Mouse (Mus musculus) urinary bladder, postnatal 25 days (tissue): ENCODE data around the gene Fgf2.

Experiments
- DNase-seq: peaks from one replicate; pipeline ENCODE4 v3.0.0; 2022; ENCODE audit warnings: low spot score

Gene Fgf2

DNA sequence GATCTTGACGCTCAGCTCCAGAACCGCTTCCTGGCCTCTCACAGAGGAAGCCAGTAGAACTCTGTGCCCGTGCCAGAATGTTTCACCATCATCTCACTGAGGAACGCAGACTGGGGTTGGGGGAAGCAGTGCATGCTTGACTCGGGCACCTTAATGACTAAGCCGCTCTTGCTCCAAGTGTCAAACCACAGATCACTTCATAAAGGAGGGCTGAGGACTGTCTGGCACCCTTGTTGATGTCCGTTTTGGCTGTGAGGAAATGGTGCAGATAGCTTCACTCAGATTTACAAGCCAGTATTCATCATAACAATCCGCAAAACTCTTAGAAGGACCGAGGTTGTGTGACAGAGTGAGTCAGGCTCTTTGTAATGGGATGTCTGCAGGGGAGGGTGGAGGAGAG is 12.6 kb downstream of the Fgf2 start:
- no peak for DNase-seq

DNA sequence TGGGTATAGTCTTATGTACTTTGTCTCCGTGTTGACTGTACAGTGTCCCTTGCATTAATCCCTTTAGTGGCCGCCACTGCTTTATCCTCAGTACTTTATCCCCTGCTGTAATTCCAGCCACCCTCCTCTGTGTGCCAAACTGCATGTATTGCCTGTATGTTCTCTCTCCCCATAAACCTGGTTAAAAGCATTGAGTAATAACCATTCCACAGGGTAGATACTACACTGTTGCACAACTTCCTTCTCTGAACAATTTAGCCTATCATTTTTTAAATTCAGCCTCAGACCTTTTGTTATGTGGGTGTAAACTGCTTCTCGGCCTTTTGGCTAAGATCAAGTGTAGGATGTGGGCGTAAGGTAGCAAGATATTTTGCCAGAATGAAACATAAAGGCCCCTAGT is 17.0 kb downstream of the Fgf2 start:
- no peak for DNase-seq

DNA sequence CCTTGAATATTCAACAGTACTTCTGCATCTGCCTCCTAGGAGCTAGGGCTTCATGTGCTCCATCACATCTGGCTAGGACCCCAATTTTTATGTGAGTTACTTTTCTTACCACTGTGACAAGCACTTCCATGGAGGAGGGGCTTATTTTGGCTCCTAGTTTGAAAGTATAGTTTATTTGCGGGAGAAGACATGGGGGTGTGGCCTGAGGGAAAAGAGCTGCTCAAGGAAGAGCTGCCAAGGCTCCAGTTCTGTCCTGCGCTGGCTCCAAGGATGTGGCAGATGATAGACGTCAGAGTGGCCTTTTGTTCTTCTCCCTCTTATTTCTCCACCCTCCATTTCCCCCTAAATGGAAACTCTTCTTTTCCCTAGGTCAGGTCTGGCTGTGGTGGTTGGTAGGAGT is 17.8 kb downstream of the Fgf2 start:
- DNase-seq: no peak

DNA sequence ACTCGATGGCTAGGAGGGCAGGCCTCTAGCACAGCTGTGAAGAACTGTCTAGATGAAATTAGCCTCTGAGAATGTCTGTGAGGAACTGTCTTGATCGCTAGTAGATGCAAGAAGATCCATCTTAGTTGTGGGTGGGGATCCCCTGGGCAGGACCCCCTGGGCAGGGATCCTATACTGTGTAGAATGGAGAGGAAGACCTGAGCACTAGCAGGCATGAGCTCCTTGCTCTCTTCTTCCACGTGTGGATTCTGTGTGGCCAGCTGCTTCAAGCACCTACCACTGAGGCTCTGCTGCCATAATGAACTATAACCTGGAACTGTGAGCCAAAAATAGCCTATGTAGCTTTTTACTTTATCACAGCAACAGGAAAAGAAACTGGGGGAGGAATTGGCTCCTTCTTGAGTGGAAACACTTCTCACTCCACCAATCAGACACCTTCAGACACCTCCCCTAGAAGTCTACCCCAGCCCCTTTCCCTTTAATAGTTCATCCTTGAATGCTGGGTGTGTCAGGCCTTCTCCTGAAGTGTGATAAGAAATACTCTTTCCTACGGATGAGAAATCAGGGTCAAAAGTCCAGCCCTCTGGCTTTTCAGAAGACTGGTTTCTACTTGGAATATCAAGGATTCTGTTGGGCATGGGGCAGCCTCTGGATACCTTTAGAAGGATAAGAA is 18.4 kb downstream of the Fgf2 start:
- DNase-seq: no peak

DNA sequence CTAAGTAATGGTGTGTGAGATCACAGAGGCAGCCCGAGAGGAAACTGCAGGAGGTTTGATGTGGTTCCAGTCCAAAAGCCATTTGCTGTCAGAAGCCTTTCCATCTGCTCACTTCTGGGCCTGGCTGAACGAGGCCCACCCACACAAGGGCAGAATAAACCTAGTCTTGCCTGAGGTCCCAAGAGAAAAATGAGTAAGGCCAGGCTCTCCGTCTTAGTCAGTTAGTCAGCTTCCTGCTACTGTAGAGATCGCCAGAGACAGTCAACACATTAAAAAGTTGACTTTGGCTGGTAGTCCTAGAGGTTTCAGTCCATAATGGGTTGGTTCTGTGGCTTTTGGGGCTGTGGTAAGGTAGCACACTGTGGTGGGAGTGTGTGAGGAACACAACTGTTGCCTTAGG is 22.3 kb downstream of the Fgf2 start:
- no peak for DNase-seq

DNA sequence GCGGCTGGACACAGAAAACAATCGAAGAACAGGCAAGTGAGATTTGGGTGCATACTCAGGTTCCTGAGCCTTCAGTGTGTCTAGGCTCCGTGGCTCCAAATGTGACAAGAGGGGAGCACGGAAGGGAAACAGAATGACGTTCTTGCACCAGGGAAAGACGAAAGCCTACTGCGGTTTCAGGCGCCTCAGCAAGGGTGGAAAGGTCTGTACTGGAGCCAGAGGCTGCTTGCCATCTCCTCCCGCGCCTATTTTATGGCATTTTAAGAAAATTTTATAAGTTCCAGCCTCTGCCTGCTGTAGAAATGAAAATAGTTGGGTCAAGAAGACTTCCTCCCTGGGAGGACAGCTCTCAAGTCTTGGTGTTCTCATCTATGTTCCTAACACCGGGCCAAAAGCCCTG is 25.6 kb downstream of the Fgf2 start:
- no peak for DNase-seq

DNA sequence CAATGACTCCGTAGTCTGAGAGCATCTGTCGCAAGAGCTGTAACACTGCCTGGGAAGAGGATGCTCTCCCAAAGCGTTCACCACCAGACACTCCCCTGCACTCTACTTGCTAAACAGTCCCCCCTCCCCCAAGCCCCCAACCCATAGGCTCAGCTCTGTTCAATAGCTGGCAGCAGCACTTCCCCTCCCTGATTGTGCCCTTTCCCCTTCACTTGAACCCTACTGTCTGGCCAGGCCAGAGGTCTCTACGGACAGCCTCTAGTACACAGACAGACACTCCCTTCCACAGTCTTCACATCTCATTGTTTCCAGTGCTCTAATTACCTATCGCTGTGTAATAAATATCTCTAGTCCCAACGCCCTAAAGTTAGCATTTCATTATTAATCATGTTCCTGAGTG is 29.8 kb downstream of the Fgf2 start:
- no peak for DNase-seq

DNA sequence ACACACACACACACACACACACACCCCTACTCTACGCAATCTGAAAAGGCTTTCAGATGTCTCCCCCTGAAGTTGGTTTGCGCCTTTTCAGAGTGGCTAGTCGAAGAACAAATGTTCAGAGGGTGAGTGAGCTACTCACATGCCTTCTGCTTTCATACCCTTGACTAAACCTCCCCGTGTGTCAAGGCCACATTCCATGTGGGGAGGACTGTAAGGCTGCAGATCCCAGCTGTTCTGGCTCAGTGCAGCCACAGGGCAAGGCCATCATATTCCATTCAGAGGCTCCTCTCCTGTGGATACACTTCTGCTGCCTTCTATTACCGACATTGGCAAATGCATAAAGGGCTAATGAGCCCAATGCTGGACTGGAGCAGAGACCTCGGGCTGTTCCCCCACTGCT is 30.3 kb downstream of the Fgf2 start:
- no peak for DNase-seq

DNA sequence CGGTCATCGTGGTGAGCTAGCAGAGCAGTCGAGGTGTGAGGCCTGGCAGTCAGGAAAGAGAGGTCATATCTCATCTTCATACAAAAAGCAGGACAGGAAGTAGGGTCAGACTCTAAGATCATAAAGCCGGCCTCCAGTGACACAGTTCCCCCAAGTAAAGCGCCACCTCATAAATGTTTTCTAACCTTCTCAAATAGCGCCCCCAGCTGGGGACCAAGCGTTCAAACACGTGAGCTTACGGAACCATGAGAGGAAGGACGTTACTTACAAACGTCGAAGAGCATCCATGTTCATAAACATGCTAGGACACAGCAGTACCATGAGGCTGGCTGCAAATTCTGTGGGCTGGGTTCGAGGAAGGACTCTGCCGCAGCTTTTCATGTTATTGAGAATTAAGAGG is 31.1 kb downstream of the Fgf2 start:
- no peak for DNase-seq

DNA sequence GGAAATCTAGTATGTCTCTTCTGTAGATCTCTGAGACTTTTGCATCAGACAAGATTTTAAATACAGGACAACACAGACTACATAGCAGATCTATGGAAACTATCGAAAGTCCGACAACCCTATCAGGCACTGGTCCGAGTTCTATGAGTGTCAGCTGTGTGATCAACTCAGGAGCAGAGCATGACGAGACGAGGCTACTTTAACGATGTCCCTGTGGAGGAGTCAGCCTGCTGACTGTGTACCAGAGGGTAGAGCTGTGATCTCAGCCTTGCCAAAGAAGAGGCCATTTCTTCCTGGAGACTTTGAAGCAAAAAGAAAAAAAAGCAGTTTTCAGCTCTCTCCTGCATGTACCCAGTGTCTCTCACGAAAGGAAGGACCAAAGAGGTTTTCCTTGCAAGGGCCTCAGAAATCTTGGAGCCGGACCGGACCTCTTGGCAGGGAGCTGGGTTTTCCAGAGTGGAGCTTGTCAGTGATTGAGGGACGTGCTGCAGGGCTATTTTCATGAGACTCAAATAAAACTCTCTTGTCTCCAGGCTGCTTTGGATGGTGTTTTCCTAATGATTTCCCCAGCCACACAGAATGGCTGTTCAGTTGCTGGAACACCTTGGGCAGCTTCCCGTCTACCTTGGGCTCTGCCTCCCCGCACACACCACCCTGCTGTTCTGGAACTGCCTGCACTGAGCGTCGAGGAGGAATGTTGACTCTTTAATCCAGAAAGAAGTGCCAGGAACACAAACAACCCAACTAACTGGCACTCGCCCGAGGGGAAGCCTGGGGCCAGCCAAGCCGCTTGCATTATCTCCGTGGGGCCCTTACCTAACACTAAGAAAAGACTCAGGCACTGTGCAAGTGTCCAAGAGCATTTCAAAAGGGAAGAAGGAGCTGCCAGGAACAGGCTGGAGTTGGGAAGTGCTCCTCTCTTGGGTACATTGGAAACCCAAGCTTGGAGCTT is 32.1 kb downstream of the Fgf2 start:
- no peak for DNase-seq

DNA sequence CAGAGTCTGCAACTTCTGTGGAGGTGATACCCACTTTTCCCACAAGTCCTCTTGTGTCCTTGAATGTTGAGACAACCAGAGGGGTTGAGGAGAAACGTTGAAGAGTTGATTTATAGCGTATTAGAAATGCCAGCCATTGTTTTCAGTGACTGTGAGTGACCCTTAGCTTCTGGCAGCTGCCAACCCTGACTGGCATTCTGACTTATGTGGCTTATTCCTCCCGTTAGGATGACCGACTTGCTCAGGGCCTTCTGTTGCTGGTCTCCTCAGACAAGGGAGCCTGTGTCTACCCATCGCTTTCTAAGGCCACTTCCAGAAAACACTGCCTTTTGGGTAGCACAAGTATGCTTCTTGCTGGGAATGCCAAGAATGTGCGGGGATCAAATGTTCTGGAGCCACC is 33.3 kb downstream of the Fgf2 start:
- DNase-seq: no peak

DNA sequence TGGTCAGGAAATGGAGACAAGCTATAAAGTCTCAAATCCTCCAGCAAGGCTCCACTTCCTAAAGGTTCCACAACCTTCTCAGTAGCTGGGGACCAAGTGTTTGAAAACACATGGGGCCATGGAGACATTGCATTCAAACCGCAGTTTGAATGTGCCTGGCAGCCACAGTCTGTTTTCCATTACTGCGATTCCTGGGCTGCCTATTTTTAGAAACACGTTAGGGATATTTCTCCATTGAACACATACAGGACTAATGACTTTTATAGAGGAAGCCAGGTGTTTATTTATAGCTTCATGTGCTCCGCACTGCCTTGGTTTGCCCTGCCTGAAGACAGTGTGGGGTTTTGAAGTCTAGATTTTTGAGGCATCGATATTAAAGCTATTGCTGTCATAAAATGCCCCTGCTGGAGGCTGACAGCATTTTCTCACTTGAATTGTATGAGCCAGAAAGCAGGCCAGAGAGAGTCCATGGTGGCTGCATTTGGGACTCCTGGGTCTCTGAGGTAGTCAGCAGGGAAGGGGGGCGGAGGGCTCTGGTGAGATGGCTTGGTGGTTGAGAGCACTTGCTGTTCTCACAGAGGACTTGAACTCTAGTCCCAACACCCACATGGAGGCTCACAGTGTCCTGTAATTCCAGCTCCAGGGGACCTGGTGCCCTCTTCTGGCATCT is 35.1 kb downstream of the Fgf2 start:
- DNase-seq: no peak

DNA sequence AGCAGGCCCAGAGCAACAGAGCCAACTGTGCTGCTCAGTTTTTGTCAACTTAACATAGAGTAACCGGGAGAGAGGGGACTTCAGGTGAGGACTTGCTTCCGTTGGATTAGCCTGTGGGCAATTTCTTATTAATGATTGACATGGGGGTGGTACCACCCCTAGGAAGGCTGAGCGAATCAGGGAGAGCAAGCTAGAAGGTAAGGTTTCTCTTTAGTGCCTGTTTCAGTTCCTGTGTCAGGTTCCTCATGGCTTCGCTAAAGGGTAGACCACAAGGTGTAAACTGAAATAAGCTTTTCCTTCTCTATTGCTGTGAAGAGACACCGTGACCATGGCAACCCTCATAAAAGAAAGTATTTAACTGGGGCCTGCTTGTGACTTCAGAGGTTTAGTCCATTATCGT is 39.2 kb downstream of the Fgf2 start:
- DNase-seq: no peak

DNA sequence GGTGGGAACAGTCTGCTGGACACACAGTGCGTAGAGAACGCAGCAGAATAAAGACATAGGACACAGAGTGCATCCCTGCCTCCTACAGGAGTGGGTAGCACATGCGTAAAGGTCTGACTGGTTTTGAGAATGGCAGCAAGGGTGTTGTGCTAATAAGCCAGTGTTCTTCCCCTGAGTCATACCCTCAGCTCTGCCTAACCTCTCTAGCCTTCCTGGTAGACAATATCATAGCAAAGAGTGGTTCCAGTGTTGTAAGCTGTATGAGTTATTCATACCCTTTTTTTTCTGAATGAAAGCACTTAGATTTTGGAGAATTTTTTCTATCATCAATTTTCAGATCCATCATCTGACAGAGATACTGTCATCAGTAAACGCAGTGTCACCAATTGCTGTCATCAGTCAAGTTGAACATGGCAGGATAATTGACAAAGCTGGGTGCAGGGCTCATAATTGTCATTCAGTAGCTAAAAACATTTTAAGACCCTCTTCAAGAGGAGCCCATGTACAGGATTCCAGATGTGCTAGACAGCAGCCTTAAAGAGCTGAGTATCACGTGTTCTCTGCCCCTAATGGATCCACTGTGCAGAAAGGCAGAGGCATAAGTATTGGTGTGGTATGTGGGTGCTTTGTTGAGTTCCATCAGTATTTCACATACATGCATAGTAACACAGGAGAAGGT is 48.9 kb downstream of the Fgf2 start:
- DNase-seq: no peak

DNA sequence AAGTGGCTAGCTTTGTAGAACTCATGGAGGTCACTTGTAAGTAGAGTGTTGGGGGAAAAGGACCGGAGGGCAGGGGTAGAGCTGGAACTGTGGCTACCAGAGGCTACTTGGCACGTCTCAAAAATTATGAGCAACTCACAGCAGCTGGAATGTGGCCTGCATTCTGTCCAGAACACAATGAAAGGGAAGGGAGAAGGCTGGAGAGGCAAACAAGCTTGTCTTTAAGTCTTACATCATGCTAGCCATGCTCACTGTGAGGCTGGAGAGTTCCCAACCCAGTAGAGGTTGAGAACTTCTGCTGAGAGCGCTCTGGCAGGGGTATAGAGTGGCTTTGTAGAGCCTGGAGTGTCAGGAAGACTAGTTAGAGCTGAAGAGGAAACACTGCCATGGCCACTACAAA is 49.5 kb downstream of the Fgf2 start:
- no peak for DNase-seq

DNA sequence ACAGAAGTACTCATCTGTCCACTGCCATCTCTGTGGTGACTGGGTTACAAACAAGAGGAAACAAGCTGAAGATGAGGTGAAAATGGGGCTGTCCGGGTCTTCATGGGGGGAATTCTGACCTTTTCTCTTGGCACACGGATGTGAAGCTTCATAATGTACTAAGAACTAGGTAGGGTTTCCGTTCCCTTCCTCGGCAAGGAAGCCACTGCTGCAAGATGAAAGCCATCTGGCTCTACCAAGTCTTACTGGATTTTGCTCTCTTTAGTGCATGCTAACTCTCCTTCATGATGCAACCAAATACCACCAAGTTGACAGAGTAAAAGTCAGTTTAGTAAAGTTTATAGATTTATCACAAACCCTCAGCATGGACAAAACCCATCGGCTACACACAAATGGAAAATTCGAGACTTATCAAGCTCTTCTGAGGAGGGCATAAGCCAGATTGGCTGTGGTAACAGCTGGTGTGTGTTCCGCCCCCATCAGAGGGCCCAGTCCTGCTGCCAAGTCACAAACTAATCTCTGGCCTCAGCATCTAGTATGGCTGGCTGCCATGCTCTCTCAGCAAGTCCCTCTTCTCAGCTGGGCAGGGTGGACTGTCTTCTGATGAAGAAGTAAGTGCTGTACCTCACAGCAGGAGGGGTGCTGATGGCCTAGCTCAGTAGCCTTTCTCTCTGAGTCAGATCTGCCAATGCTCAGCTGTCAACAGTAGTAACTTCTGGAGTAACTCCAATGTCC is 50.7 kb downstream of the Fgf2 start:
- DNase-seq: peak; percentile 29

DNA sequence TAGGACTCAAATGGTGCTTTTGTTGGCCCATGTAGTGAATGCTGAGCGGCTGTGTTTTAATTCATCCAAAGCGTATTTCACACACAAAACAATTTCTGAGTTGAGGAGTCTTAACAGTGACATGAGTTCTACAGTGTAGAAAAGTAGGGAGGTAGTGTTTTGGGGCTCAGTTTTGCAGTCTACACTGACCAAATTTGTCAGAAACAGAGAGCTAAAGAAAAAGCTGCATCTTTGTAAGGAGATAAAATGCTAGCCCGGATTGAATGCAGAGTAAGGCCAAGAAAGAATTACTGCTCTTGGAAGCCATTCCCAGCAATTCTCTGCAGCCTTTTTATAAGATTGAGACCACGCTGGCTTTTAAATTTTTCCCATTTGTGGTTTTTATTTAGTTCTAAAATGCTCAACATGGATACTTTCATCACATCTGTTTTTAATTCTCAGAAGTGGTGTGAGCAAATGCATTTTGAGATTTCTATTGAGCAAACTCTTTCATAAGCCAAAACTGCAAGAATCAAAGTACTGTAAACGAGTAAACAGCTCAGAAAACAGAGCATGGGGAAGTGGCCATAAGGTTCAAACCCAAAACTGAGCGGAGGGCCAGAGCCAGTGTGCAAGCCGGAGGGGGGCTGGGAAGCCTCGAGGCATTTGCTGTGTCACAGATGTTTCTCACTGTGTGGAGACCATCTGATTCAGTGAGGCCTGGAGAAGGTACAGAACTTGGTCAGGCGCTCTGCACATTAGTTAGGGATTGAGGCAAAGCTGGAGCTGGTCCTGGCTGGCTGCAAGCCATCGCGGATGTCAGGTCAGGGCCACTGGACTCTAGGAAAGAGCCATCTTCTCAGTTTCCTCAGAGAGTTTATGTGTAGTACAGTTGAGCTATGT is 53.8 kb downstream of the Fgf2 start:
- peak; percentile 21 for DNase-seq

DNA sequence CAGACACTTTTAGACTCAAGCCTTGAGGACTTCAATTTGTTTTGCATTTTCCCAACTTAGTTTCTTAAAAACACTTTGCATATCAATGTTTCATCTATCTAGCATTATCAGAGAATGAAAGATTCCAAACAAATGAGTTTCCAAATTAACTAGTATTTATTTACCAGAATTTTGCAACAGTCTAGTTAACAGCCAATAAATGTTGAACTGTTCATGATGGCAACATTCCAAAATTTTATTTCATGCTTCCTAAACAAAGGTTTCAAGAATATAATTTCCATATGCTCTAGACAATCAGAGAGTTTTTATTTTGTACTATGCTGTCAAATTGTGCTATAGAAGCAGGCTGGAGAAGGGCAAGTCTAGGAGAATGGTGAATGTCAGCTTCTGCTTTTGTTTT is 59.5 kb downstream of the Fgf2 start:
- no peak for DNase-seq

DNA sequence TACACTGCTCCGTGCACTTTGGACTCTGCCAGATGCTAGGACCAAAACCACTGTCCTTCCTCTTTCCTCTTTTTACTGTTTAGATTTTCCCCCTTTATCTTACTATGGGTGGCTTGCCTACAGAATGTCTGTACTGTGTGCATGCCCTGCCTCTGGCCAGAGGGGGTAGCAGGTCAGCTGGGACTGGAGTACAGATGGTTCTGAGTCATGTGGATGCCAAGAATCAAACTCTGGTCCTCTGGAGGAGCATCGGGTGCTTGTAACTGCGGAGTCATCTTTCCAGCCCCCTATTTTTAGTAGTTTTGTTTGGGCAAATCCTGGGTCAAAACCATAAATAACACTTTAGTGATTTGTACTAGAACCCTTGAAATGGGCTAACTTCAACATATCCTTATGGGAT is 65.3 kb downstream of the Fgf2 start:
- no peak for DNase-seq

DNA sequence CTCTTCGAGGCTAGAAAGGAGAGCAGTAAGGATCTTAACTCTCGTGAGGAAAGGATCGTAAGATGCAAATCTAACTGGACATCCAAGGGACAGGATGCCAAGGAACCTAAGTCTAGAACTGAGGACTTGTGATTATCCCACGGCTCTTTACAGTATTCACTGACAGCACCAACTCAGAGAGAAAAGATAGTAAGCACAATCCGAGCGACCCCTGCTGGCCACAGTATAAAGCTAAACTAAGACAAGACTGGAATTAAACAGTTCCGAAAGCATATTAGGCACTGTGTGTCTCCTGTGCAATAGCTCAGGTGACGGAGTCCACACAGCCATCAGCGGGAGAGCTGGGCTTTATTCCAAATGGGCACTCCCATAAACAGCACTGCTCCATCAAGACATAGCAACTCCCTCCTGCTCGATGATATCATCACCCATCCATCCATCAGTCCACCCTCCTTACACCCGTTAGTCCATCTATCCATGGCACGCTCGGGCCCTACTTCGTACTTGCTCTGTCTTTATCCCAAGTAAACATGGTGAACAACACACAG is 66.3 kb downstream of the Fgf2 start:
- DNase-seq: peak; percentile 68
